Mouse (Mus musculus): ENCODE data around the gene Dhx16.

- TF ChIP-seq CTCF (IDR thresholded peaks at IDR 0.05; ENCODE audit: insufficient read depth, low read length) (no peak), POLR2A (IDR thresholded peaks at IDR 0.05; ENCODE audit: borderline replicate concordance, extremely low read depth, low read depth, low read length) (no peak)
These were observed 42.1 kb upstream of the Dhx16 start for GRCm38 (mm10) chr17:35837487-35837886.
